Mouse (Mus musculus) spleen, adult 18-20 months (tissue): ENCODE results near the gene Gm21258.
"Not testable (repeated sequence)": the region's sequence is repeated elsewhere in the genome, so short reads cannot be mapped to it uniquely, and the experiment has no call there.

Experiments used
- DNase-seq, 2 experiments: peaks; one replicate each; pipeline ENCODE4 v3.0.0; 2022; ENCODE audit warnings: mixed read lengths in 2 of 2

Gene Gm21258

DNA sequence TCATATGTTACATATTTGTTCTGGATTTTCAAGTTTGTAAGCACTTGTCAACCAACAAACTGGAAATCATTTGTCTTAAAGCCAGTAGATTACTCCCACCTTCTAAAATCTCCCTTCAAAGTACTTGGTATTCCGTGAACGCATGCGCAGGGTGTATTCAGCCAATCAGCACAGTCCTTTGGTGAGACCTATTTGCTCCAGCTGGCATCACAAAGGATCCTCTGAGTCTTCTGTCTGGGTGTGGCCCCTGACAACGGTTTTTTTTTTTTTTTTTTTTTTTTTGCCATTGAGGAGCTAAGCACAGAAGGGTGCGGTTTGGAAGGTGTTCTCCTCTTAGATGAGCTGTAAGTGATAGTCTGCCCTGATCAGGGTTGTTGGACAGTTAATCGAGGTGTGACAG lies at the start of gene Gm21258:
Gm21258 (plus strand) TSS at position 301 of the 400 bp plus-strand sequence.
- DNase-seq, result not testable (repeated sequence)
